Mouse (Mus musculus) spleen, postnatal 36 days (tissue): Measurements from ENCODE around the gene Slc43a2.

ENCODE experiments used
- DNase-seq, 2 experiments: peaks; one replicate each; pipeline ENCODE4 v3.0.0; 2022; ENCODE audit warnings: low spot score in 2 of 2, mixed read lengths in 1 of 2

Slc43a2 gene

GRCm38 (mm10) chr11:75605318-75605717 lies 73.8 kb downstream of the Slc43a2 start:
- DNase-seq = no peak

GRCm38 (mm10) chr11:75608776-75609175 lies 77.3 kb downstream of the Slc43a2 start:
- DNase-seq = no peak

GRCm38 (mm10) chr11:75610021-75610420 lies 78.5 kb downstream of the Slc43a2 start:
- no peak for DNase-seq

- no peak for DNase-seq
These were observed 83.3 kb downstream of the Slc43a2 start for GRCm38 (mm10) chr11:75614769-75615168.

GRCm38 (mm10) chr11:75615556-75615955 lies 84.1 kb downstream of the Slc43a2 start:
- no peak for DNase-seq

- DNase-seq = peak in 1 of 2 experiments; percentile 22
These were observed 87.6 kb downstream of the Slc43a2 start for GRCm38 (mm10) chr11:75619133-75619532.

GRCm38 (mm10) chr11:75620136-75620780 lies 88.8 kb downstream of the Slc43a2 start:
- DNase-seq = no peak

GRCm38 (mm10) chr11:75621426-75621825 lies 89.9 kb downstream of the Slc43a2 start:
- no peak for DNase-seq

GRCm38 (mm10) chr11:75622588-75623329 lies 91.3 kb downstream of the Slc43a2 start:
- DNase-seq = peak; percentile 77

- no peak for DNase-seq
These were observed 92.6 kb downstream of the Slc43a2 start for GRCm38 (mm10) chr11:75624102-75624554.

- no peak for DNase-seq
These were observed 94.3 kb downstream of the Slc43a2 start for GRCm38 (mm10) chr11:75625820-75626219.
